Mouse (Mus musculus) ES-E14 (cell line): ENCODE data around the gene Nfe2l1.

ENCODE experiments used
- CHD2 ChIP-seq: IDR thresholded peaks from 2 replicates; pipeline ENCODE4 v1.6.1; 2014; ENCODE audit warnings: mild to moderate bottlenecking, low read depth, low read length, inconsistent platforms
- HCFC1 ChIP-seq: IDR thresholded peaks from 2 replicates; pipeline ENCODE4 v1.6.1; 2012; ENCODE audit warnings: low read length, inconsistent platforms, borderline replicate concordance; ENCODE audit not compliant: insufficient read depth
- MAFK ChIP-seq: IDR thresholded peaks from 2 replicates; pipeline ENCODE4 v1.6.1; 2014; ENCODE audit warnings: mild to moderate bottlenecking, low read depth, low read length, inconsistent platforms; ENCODE audit not compliant: insufficient read depth
- ZC3H11A ChIP-seq: IDR thresholded peaks from 2 replicates; pipeline ENCODE4 v1.6.1; 2012; ENCODE audit warnings: low read depth, mild to moderate bottlenecking, inconsistent platforms, low read length, borderline replicate concordance
- ZNF384 ChIP-seq: IDR thresholded peaks from 2 replicates; pipeline ENCODE4 v1.6.1; 2012; ENCODE audit warnings: low read depth, low read length, inconsistent platforms

GRCm38 (mm10) chr11:96859635-96860034 is 29.9 kb upstream of the Nfe2l1 start:
- no peak for TF ChIP-seq ZC3H11A
- TF ChIP-seq HCFC1: no peak
- TF ChIP-seq ZNF384: no peak
- TF ChIP-seq CHD2: no peak
- TF ChIP-seq MAFK: no peak
